Mouse (Mus musculus) thymus, adult 2 months (tissue): ENCODE data around the gene Tent5c.

Experiments
- CTCF ChIP-seq: fragments of 200-500 bp; IDR thresholded peaks from 2 replicates; pipeline ENCODE4 v1.5.1; 2012; ENCODE audit warnings: mild to moderate bottlenecking, control low read depth, low read length, moderate library complexity, borderline replicate concordance; ENCODE audit not compliant: control insufficient read depth, poor library complexity, insufficient read depth; ENCODE audit errors: extremely low read depth
- POLR2A ChIP-seq: fragments of 200-500 bp; IDR thresholded peaks from 2 replicates; pipeline ENCODE4 v1.6.1; 2012; ENCODE audit warnings: mild to moderate bottlenecking, low read length, control low read depth, moderate library complexity; ENCODE audit not compliant: control insufficient read depth, poor library complexity, insufficient read depth; ENCODE audit errors: extremely low read depth

- TF ChIP-seq POLR2A (no peak), CTCF (no peak)
Measured at GRCm38 (mm10) chr3:100515754-100516141, 26.6 kb upstream of the Tent5c start.
